Mouse (Mus musculus) erythroblast, embryonic 14.5 days (primary cell): ENCODE results near the gene Retreg1.

Experiments used
- GATA1 ChIP-seq: IDR thresholded peaks from 2 replicates; pipeline ENCODE4 v1.6.1; 2012; ENCODE audit warnings: low read length, inconsistent platforms, mixed read lengths
- TAL1 ChIP-seq: IDR thresholded peaks from 3 replicates; pipeline ENCODE4 v1.6.1; 2012; ENCODE audit warnings: low read length, inconsistent platforms, mixed read lengths

DNA sequence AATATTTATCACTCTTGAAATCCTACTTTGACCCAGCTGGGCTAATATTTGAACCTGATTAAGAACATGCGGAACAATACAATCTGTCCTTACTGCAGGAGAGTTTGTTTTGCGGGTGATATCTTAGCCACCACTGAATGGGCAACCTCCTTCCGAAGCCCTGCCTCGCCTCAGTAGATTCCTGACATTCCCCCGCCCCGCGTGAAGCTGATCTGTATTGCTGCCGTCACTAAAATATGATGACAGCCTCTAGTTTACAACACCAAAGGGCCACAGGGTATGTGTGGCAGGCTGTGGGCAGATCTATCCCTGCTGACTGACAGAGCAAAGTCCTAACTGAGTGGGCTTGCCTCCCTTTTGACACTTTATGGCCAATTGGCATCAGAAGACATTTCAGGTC lies 102.2 kb downstream of the Retreg1 start:
- TF ChIP-seq TAL1 (no peak), GATA1 (no peak)
